In genomic region chr3:152484206-152484605, GRCm38 (mm10) we compare ENCODE assay signal across 7 mouse cellular contexts.
DNase-seq lines count a peak whose midpoint lies in the region; ATAC-seq and TF ChIP-seq lines count a peak whose summit lies in the region.

No protein-coding gene starts in this region.

- H3K9me3 ChIP-seq in lung, embryonic 14.5 days (ENCODE audit: low read depth, low read length): no peaks in the 10 kb centered on the region
- no peaks in the 10 kb centered on the region for H3K9me3 ChIP-seq in embryonic facial prominence, embryonic 13.5 days
- no peaks in the 10 kb centered on the region for H3K9me3 ChIP-seq in hindbrain, embryonic 12.5 days (replicated peaks)
- H3K9me3 ChIP-seq in neural tube, embryonic 15.5 days (replicated peaks): no peaks in the 10 kb centered on the region

- H3K4me2 ChIP-seq in lung, embryonic 14.5 days: peak overlapping the region; percentile 20; the same call in 1 of the 2 replicates
- no peak overlapping the region for H3K4me2 ChIP-seq in embryonic facial prominence, embryonic 13.5 days
- no peak overlapping the region for H3K4me2 ChIP-seq in hindbrain, embryonic 12.5 days (replicated peaks)
- H3K4me2 ChIP-seq in neural tube, embryonic 15.5 days: peak overlapping the region; percentile 5; the same call in 1 of the 2 replicates

- 23% methylated on average over 6 of the region's 6 CpGs for WGBS in lung, embryonic 14.5 days
- WGBS in lung, adult 2 months: 41% methylated on average over 6 of the region's 6 CpGs
- WGBS in embryonic facial prominence, embryonic 13.5 days: 39% methylated on average over 6 of the region's 6 CpGs
- 57% methylated on average over 6 of the region's 6 CpGs for WGBS in hindbrain, embryonic 12.5 days
- WGBS in neural tube, embryonic 15.5 days: 30% methylated on average over 6 of the region's 6 CpGs

- no peak overlapping the region for H3K9ac ChIP-seq in lung, embryonic 14.5 days
- no peak overlapping the region for H3K9ac ChIP-seq in embryonic facial prominence, embryonic 13.5 days
- no peak overlapping the region for H3K9ac ChIP-seq in hindbrain, embryonic 12.5 days
- H3K9ac ChIP-seq in neural tube, embryonic 15.5 days (replicated peaks): no peak overlapping the region

- H3K4me3 ChIP-seq in lung, embryonic 14.5 days (ENCODE audit: low read depth, low read length): no peak overlapping the region
- H3K4me3 ChIP-seq in lung, adult 2 months (replicated peaks; ENCODE audit: extremely low read depth, low read depth, low read length): no peak overlapping the region
- no peak overlapping the region for H3K4me3 ChIP-seq in embryonic facial prominence, embryonic 13.5 days
- H3K4me3 ChIP-seq in hindbrain, embryonic 12.5 days: no peak overlapping the region
- no peak overlapping the region for H3K4me3 ChIP-seq in neural tube, embryonic 15.5 days (replicated peaks)

- no peaks in the 10 kb centered on the region for H3K27me3 ChIP-seq in lung, embryonic 14.5 days (ENCODE audit: insufficient read depth, low read length)
- no peaks in the 10 kb centered on the region for H3K27me3 ChIP-seq in embryonic facial prominence, embryonic 13.5 days
- no peaks in the 10 kb centered on the region for H3K27me3 ChIP-seq in hindbrain, embryonic 12.5 days
- no peaks in the 10 kb centered on the region for H3K27me3 ChIP-seq in neural tube, embryonic 15.5 days (replicated peaks)

- DNase-seq in lung, embryonic 14.5 days: peak; percentile 65
- no peak for DNase-seq in lung, adult 2 months
- no peak for DNase-seq in cerebellum, postnatal 14 days

- H3K36me3 ChIP-seq in lung, embryonic 14.5 days (ENCODE audit: insufficient read depth): no peaks in the 10 kb centered on the region
- no peaks in the 10 kb centered on the region for H3K36me3 ChIP-seq in embryonic facial prominence, embryonic 13.5 days
- no peaks in the 10 kb centered on the region for H3K36me3 ChIP-seq in hindbrain, embryonic 12.5 days
- H3K36me3 ChIP-seq in neural tube, embryonic 15.5 days: no peaks in the 10 kb centered on the region

- peak overlapping the region; percentile 69; the same call in 1 of the 2 replicates for H3K27ac ChIP-seq in lung, embryonic 14.5 days (ENCODE audit: low read depth)
- peak overlapping the region; percentile 58 for H3K27ac ChIP-seq in embryonic facial prominence, embryonic 13.5 days
- peak overlapping the region; percentile 71; the same call in 1 of the 2 replicates for H3K27ac ChIP-seq in hindbrain, embryonic 12.5 days
- H3K27ac ChIP-seq in neural tube, embryonic 15.5 days (replicated peaks): peak overlapping the region; percentile 75

- TF ChIP-seq POLR2A in lung, adult 2 months (IDR thresholded peaks at IDR 0.05; ENCODE audit: borderline replicate concordance, extremely low read depth, low read depth, low read length): no peak

- no peak for TF ChIP-seq CTCF in lung, embryonic 14.5 days (IDR thresholded peaks at IDR 0.05; ENCODE audit: low read depth)
- no peak for TF ChIP-seq CTCF in lung, adult 2 months (IDR thresholded peaks at IDR 0.05; ENCODE audit: insufficient read depth, low read length)

- peak; percentile 27; the same call in 1 of the 2 replicates for ATAC-seq in lung, embryonic 14.5 days (ENCODE audit: insufficient read depth)
- no peak for ATAC-seq in embryonic facial prominence, embryonic 13.5 days (ENCODE audit: insufficient number of reproducible peaks, insufficient read depth, low FRiP score, low TSS enrichment, low read depth)
- ATAC-seq in hindbrain, embryonic 12.5 days (ENCODE audit: low FRiP score): no peak
- peak; percentile 46; the same call in 1 of the 2 replicates for ATAC-seq in neural tube, embryonic 15.5 days (ENCODE audit: low FRiP score)
- ATAC-seq in megakaryocyte progenitor cell, adult 5-6 weeks (replicated peaks; ENCODE audit: poor library complexity): no peak

- peaks cover 11% of the 10 kb centered on the region; the same call in 1 of the 2 replicates for H3K4me1 ChIP-seq in lung, embryonic 14.5 days (ENCODE audit: insufficient read depth)
- H3K4me1 ChIP-seq in lung, adult 2 months (ENCODE audit: control insufficient read depth, insufficient read depth, low read length): no peaks in the 10 kb centered on the region
- peaks cover 23% of the 10 kb centered on the region for H3K4me1 ChIP-seq in embryonic facial prominence, embryonic 13.5 days
- peaks cover 22% of the 10 kb centered on the region for H3K4me1 ChIP-seq in hindbrain, embryonic 12.5 days
- peaks cover 20% of the 10 kb centered on the region for H3K4me1 ChIP-seq in neural tube, embryonic 15.5 days

Comparison
In these comparisons a context has a peak if more than half of its experiments do, and no peak if none do; other contexts are left out.
1. ATAC-seq: peak in lung, embryonic 14.5 days (single experiment) and neural tube, embryonic 15.5 days (single experiment); none in embryonic facial prominence, embryonic 13.5 days (single experiment), hindbrain, embryonic 12.5 days (single experiment) and megakaryocyte progenitor cell, adult 5-6 weeks (single experiment).
2. H3K4me2 ChIP-seq: peak in lung, embryonic 14.5 days (single experiment) and neural tube, embryonic 15.5 days (single experiment); none in embryonic facial prominence, embryonic 13.5 days (single experiment) and hindbrain, embryonic 12.5 days (single experiment).
3. Peak in every context shown above with its lines, with median percentiles within 50 percentile points of each other: H3K27ac ChIP-seq.